Mouse (Mus musculus) layer of hippocampus, adult 8-10 months (tissue): ENCODE results near the gene Il5. TPM values are rescaled to one million over a fixed set of nuclear protein-coding genes. Genes with fewer than 3 reads are reported as not detected.
A peak's percentile ranks its signal among the peaks of the same experiment; 100 is the strongest.

ENCODE experiments used
- DNase-seq, 2 experiments: peaks; one replicate each; pipeline ENCODE4 v3.0.0; 2022; ENCODE audit warnings: low spot score in 2 of 2
- total RNA-seq, 4 experiments: library from RNA; stranded (reverse); gene quantifications; 2 replicates each; pipeline ENCODE4 v1.2.4; 2022

The Il5 gene
- not detected for total RNA-seq

- DNase-seq, result no peak
Observed at GRCm38 (mm10) chr11:53720715-53721114, at the start of gene Il5. Gene Il5, plus strand, starts transcription at chr11:53720794.

- DNase-seq, result no peak
Observed at GRCm38 (mm10) chr11:53671414-53671813, 49.2 kb upstream of the Il5 start.

GRCm38 (mm10) chr11:53680141-53680540, 40.5 kb upstream of the Il5 start:
- no peak for DNase-seq

GRCm38 (mm10) chr11:53681686-53682085, 38.9 kb upstream of the Il5 start:
- DNase-seq, result no peak

GRCm38 (mm10) chr11:53682170-53682569, 38.4 kb upstream of the Il5 start:
- no peak for DNase-seq

GRCm38 (mm10) chr11:53682994-53683530, 37.5 kb upstream of the Il5 start:
- DNase-seq, result no peak

GRCm38 (mm10) chr11:53691979-53692378, 28.6 kb upstream of the Il5 start:
- no peak for DNase-seq

GRCm38 (mm10) chr11:53698521-53698920, 22.1 kb upstream of the Il5 start:
- no peak for DNase-seq

GRCm38 (mm10) chr11:53699351-53699750, 21.2 kb upstream of the Il5 start:
- DNase-seq, result no peak

- DNase-seq, result peak in 1 of 2 experiments; percentile 7
Observed at GRCm38 (mm10) chr11:53706236-53706933, 14.2 kb upstream of the Il5 start.

- peak; percentile 83 to 88 for DNase-seq
Observed at GRCm38 (mm10) chr11:53706934-53707717, 13.5 kb upstream of the Il5 start, which contains the start of gene Rad50. Gene Rad50, minus strand, starts transcription at chr11:53707319.

- no peak for DNase-seq
Observed at GRCm38 (mm10) chr11:53707718-53708009, 12.9 kb upstream of the Il5 start.

GRCm38 (mm10) chr11:53719701-53720100, 893 bp upstream of the Il5 start:
- no peak for DNase-seq

- no peak for DNase-seq
Observed at GRCm38 (mm10) chr11:53731457-53731856, 10.9 kb downstream of the Il5 start.

GRCm38 (mm10) chr11:53732244-53732643, 11.7 kb downstream of the Il5 start:
- DNase-seq, result no peak

GRCm38 (mm10) chr11:53733824-53734223, 13.2 kb downstream of the Il5 start:
- no peak for DNase-seq

- DNase-seq, result no peak
Observed at GRCm38 (mm10) chr11:53734431-53734830, 13.8 kb downstream of the Il5 start.

GRCm38 (mm10) chr11:53734970-53735681, 14.5 kb downstream of the Il5 start:
- no peak for DNase-seq

GRCm38 (mm10) chr11:53735682-53736245, 15.2 kb downstream of the Il5 start:
- peak; percentile 33 to 45 for DNase-seq

- peak; percentile 20 to 61 for DNase-seq
Observed at GRCm38 (mm10) chr11:53736771-53737572, 16.4 kb downstream of the Il5 start.

GRCm38 (mm10) chr11:53737573-53737946, 17.0 kb downstream of the Il5 start:
- DNase-seq, result peak in 1 of 2 experiments; percentile 61
